Mouse (Mus musculus) heart, adult 10 weeks (tissue): ENCODE measurements around the gene Enpp3. TPM values are rescaled to one million over a fixed set of nuclear protein-coding genes. Genes with fewer than 3 reads are reported as not detected.

ENCODE experiments used
- polyA plus RNA-seq: library from polyadenylated mRNA; stranded (reverse); fragments of 350-450 nt; fragmentation: Illumina TruSeq; extraction: RNeasy Lipid Tissue Mini Kit (QIAGEN cat#74804); gene quantifications from one replicate; pipeline ENCODE4 v1.2.3, GENCODE M21; 2014; ENCODE audit warnings: low read depth, low replicate concordance

The Enpp3 gene
- 4.7 TPM for polyA plus RNA-seq

DNA sequence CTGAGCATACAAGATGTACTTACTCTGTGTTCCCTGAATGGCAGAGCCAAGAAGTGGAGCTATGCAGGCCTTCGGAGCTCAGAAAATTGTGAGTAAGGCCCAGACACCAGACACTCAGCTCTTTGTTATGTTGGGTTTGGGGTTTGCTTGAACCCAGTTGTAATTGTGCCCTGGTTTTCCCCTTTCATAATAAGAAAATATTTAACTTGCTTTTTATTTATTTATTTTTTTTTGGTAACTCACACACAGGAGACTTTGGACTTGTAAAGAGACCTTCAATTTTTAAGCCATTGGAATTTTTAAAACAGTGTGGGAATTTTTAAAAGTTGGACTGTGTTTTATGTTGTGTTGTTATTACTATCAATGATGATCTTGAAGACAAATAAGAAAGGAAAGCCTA is at the start of gene Enpp3:
TSS of gene Enpp3 (minus strand) at position 148 of the 400 bp plus-strand sequence.

DNA sequence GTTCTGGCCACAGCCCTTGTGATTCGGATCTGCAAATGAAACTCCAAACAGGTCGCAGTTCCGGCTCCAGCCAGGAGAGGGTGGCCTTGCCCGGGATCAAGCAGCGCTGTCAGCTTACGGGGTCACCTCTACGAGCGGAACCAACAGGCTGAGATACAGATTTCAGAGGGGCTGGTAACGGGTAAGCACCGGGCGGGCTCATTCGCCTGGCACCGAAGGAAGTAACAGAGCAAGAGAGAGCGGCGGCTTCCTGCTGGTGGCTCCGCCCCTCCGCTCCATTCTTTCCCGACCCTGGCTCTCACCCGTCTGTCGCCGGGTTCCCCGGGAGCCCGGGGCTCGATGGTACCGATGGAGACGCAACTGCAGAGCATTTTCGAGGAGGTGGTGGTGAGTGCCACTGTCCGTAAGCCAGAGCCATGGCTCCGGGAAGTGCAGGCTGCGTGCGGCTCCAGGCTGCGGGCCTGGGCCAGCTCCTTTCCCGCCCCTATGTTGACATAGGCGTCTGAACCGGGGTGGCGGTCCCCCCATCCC is 27.2 kb upstream of the Enpp3 start, which contains the start of gene Med23:
TSS of gene Med23 (plus strand) at position 227 of the 531 bp plus-strand sequence.

Other genes with a start within 250 kb of the Enpp3 start
- 150 TPM for gene Ccn2, start 247.4 kb downstream of the Enpp3 start, polyA plus RNA-seq
- 4.0 TPM for gene Enpp1, start 130.7 kb downstream of the Enpp3 start, polyA plus RNA-seq
- 9.8 TPM for gene Med23, start 27.2 kb upstream of the Enpp3 start, polyA plus RNA-seq
- 1.3 TPM for gene Arg1, start 84.7 kb upstream of the Enpp3 start, polyA plus RNA-seq